Mouse (Mus musculus): ENCODE data around the gene Grpel1. TPM values are rescaled to one million over a fixed set of nuclear protein-coding genes. Genes with fewer than 3 reads are reported as not detected.

Grpel1 gene
- polyA plus RNA-seq, 1 experiment from 2014 or later: 60.8 TPM

DNA sequence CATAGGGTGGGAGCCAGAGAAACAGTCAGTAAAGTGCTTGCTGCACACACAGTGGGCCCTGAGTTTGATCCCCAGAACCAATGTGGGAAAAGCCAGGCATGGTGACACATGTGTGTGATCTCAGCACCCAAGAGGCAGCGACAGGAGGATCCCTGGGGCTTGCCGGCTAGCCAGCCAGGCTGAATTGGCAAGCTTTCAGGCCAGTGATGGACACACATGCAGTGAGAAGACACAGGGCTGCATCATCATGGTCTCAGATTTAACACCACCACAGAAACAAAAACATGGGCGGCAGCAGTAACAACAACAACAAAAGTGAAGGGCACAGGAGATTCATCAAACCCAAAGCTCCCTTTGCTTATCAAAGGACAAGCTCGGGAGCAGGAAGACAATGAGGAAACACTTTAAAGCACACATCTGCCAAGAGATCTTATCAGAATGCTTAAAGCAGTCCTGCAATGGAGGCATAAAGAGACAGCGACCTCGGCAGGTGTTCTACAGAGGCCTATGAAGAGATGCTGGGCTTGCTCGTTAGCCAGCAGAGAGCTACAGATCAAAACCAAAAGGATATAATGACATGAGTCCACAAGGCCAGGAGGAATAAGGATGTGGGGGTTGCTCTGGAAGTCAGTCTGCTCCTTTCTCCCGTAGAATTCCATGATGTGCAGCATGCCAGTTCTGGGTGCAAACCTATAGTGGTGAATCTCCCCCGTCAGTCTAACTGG is 18.5 kb upstream of the Grpel1 start:
- Histone ChIP-seq H3K27me3 (ENCODE audit: low read depth, poor library complexity, severe bottlenecking) (peaks cover 19% of the 10 kb centered on the region), H3K27ac (no peak overlapping the region), H3K4me1 (peaks cover 37% of the 10 kb centered on the region), H3K36me3 (no peaks in the 10 kb centered on the region), H3K9me3 (replicated peaks) (no peaks in the 10 kb centered on the region), H3K4me3 (no peak overlapping the region)
- 40% methylated on average over 9 of the region's 9 CpGs for WGBS
- no peak for DNase-seq (ENCODE audit: low spot score)

DNA sequence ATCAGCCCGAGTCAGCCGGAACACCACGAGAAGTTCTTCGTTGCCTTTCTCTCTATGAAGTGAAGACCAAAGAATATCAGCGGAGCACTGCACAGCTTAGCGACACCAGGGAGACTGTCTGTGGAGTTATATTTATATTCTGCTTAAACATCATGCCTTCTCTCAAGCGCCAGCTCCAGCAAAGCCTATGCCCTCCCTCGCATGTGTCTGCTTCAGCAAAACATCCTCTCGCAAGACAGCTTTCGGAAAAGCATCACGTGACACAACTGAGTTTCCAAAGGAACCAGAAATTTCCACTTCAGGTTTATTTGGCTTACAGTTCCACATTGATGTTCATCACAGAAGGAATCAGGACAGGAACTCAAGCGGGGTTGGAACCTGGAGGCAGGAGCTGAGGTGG is 16.9 kb upstream of the Grpel1 start:
- H3K27ac ChIP-seq: no peak overlapping the region
- H3K27me3 ChIP-seq (ENCODE audit: low read depth, poor library complexity, severe bottlenecking): peaks cover 19% of the 10 kb centered on the region

DNA sequence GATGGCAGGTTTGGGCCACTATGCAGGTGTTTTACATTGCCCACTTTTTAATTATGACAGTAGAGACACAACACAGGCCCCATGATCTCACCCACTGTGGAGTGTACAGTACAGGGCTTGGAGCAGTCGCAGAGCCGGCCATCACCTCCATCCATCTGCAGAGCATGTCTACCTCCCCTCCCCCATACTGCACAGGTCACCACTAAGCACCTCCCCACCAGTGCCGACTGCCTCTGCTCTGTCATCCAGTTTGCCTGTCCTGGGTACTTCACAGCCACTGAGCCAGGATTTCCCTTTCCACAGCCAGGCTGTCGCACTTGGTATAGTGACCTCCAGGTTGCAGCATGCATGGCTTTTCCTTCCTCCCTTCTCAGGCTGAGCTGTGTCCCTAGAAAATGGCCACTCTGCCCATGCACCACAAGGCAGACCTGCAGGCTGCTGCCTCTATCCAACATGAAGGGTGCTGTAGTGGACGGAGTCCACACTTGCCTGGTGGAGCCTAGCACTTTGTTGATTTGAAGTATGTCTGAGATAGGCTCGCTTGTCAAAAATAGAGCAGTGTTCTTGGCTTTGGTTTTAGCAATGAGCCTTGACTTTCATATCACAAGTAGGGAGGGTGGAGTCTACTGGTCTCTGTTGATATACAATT is 15.0 kb upstream of the Grpel1 start:
- Histone ChIP-seq H3K4me1 (peaks cover 32% of the 10 kb centered on the region), H3K27ac (no peak overlapping the region), H3K9me3 (replicated peaks) (no peaks in the 10 kb centered on the region), H3K36me3 (no peaks in the 10 kb centered on the region), H3K4me3 (no peak overlapping the region), H3K27me3 (ENCODE audit: low read depth, poor library complexity, severe bottlenecking) (peaks cover 14% of the 10 kb centered on the region)
- WGBS: 68% methylated on average over 6 of the region's 6 CpGs
- DNase-seq (ENCODE audit: low spot score): no peak

More for the DNA sequence above, 16.9 kb upstream of the Grpel1 start:
- WGBS: 96% methylated on average over 12 of the region's 12 CpGs
- DNase-seq (ENCODE audit: low spot score): no peak
- no peak overlapping the region for H3K4me3 ChIP-seq
- no peaks in the 10 kb centered on the region for H3K36me3 ChIP-seq
- H3K4me1 ChIP-seq: peaks cover 39% of the 10 kb centered on the region
- H3K9me3 ChIP-seq (replicated peaks): no peaks in the 10 kb centered on the region

DNA sequence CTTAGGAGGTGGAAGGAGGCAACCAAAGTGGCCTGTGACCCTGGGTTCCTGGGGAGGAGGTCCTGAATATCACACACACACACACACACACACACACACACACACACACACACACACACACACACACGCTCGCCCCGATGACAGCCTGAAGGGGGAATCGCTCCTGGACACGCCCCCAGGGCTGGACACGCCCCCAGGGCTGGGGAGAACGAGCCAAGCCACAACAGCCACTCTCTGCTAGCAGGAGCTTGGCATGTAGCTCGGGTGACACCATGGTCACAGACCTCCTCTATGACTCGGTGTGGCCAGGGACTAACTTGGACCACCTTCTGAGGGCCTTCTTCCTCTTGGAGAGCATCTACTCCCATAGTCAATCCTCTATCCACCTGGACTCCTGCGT is 13.7 kb upstream of the Grpel1 start:
- Histone ChIP-seq H3K4me3 (no peak overlapping the region), H3K27ac (no peak overlapping the region), H3K36me3 (no peaks in the 10 kb centered on the region), H3K9me3 (replicated peaks) (no peaks in the 10 kb centered on the region), H3K27me3 (ENCODE audit: low read depth, poor library complexity, severe bottlenecking) (peaks cover 4% of the 10 kb centered on the region), H3K4me1 (peaks cover 22% of the 10 kb centered on the region)
- DNase-seq (ENCODE audit: low spot score): no peak
- WGBS: 26% methylated on average over 7 of the region's 10 CpGs

DNA sequence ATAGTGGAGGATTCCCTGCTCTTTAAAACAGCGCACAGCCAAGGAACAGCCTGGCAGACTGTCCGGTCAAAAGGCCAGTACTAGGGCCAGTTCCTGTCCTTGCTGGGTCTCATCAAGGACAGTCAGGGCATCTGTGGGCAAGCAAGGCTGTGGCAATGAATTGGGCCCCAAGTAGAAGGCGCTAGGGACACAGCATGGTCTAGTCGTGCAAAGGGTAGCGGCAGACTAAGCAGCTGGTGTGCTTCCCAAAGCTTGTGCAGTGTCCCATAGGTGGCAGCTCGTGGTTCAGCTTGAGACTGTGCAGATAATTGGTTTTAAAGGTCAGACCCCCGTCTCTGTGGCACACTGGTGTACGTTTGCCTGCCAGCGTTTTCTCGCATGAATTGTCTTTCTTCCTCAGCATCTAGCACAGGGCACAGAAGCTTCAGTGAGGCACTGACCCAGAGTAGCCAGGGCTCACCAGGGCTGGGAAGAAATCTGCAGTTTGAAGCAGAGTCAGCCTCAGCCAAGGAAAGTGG is 12.9 kb upstream of the Grpel1 start:
- Histone ChIP-seq H3K9me3 (replicated peaks) (no peaks in the 10 kb centered on the region), H3K4me1 (peaks cover 22% of the 10 kb centered on the region), H3K4me3 (no peak overlapping the region), H3K27ac (no peak overlapping the region), H3K36me3 (no peaks in the 10 kb centered on the region), H3K27me3 (ENCODE audit: low read depth, poor library complexity, severe bottlenecking) (0 out of 2 replicates have a peak, but pooled peaks cover 3% of the 10 kb centered on the region)
- WGBS: 74% methylated on average over 10 of the region's 10 CpGs
- DNase-seq (ENCODE audit: low spot score): no peak

DNA sequence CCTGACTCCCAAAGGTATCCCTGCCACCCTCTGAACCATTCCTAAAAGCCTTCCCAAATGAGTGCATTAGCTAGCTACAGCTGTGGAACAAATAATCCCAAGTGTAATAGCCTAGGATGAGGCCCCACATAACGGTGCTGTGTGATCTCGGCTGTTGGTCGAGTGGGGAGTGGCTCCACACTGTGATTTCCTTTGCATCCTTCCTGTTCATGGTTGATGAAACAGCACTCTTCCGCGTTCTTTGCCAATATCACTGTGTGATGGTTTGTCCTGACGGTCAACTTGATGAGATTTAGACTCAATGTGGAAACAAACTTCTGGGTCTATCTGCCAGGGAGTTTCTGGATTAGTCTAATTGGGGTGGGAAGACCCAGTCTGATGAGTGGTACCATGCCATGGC is 12.0 kb upstream of the Grpel1 start:
- Histone ChIP-seq H3K36me3 (no peaks in the 10 kb centered on the region), H3K27ac (no peak overlapping the region), H3K4me1 (peaks cover 22% of the 10 kb centered on the region), H3K9me3 (replicated peaks) (no peaks in the 10 kb centered on the region), H3K4me3 (no peak overlapping the region), H3K27me3 (ENCODE audit: low read depth, poor library complexity, severe bottlenecking) (0 out of 2 replicates have a peak, but pooled peaks cover 3% of the 10 kb centered on the region)
- no peak for DNase-seq (ENCODE audit: low spot score)
- WGBS: 87% methylated on average over 6 of the region's 6 CpGs

DNA sequence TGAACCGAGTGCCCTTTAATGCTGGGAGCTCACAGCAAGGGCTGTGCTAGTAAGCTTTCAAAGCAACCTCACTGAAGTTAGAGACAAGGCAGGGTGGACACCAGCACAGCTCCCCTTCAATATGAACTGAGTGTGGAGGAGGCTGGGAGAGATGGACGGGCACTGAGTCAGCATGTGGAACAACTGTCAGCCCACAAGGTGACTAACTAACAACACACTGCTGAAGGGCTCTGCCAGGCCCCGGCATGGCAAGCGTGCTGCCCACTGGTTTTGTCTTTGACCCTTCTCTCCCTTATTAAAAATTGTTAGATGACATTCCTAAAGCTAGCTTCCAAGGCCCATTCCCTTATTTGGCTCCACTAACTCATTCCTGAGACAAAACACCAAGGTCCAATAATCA is 7.1 kb upstream of the Grpel1 start:
- H3K4me3 ChIP-seq: no peak overlapping the region
- H3K27me3 ChIP-seq (ENCODE audit: low read depth, poor library complexity, severe bottlenecking): 0 out of 2 replicates have a peak, but pooled peaks cover 3% of the 10 kb centered on the region
- H3K27ac ChIP-seq: no peak overlapping the region
- DNase-seq (ENCODE audit: low spot score): no peak
- H3K36me3 ChIP-seq: no peaks in the 10 kb centered on the region
- 84% methylated on average over 4 of the region's 4 CpGs for WGBS
- 0 out of 2 replicates have a peak, but pooled peaks cover 1% of the 10 kb centered on the region for H3K4me1 ChIP-seq
- no peaks in the 10 kb centered on the region for H3K9me3 ChIP-seq (replicated peaks)

DNA sequence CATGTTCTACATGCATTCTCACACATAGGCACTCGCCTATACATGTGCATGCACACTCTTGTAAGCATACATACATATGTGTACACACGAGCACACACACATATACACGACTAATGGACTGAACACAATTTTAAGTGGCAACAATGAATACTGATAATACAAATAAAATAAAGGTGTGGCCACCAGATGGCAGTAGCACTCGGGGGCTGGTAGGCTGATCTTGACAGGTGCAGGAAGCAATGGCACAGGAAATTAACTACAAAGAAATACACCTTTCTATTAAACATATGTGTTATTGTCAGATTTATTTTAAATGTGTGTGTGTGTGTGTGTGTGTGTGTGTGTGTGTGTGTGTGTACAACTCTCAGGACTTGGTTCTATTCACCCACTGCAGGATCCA is 5.9 kb upstream of the Grpel1 start:
- Histone ChIP-seq H3K4me3 (no peak overlapping the region), H3K4me1 (peaks cover 5% of the 10 kb centered on the region), H3K27ac (no peak overlapping the region), H3K36me3 (no peaks in the 10 kb centered on the region), H3K27me3 (ENCODE audit: low read depth, poor library complexity, severe bottlenecking) (0 out of 2 replicates have a peak, but pooled peaks cover 3% of the 10 kb centered on the region), H3K9me3 (replicated peaks) (no peaks in the 10 kb centered on the region)
- DNase-seq (ENCODE audit: low spot score): peak; percentile 52
- WGBS: 24% methylated on average over 4 of the region's 4 CpGs

DNA sequence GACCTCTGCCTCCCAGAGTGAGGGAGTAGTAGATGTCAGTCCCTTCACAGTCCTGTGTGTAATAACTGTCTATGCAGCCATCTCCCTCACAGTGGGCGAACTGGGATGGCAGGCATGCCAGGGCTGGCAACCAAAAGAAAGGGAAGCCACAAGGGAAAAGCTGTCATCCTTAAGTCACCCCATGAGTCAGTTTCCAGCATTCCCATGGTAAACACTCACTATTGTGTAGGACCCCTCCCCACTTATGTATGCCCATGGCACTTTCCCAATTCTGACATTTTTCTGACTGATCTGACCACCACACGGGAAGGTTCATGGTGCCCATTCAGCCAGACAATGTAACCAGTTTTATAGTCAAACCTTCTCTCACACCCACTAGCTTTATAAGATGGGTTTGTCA is 4.1 kb upstream of the Grpel1 start:
- no peaks in the 10 kb centered on the region for H3K9me3 ChIP-seq (replicated peaks)
- no peak for DNase-seq (ENCODE audit: low spot score)
- WGBS: 83% methylated on average over 2 of the region's 2 CpGs
- no peaks in the 10 kb centered on the region for H3K36me3 ChIP-seq
- no peak overlapping the region for H3K4me3 ChIP-seq
- H3K4me1 ChIP-seq: peaks cover 13% of the 10 kb centered on the region
- no peak overlapping the region for H3K27ac ChIP-seq
- 0 out of 2 replicates have a peak, but pooled peaks cover 3% of the 10 kb centered on the region for H3K27me3 ChIP-seq (ENCODE audit: low read depth, poor library complexity, severe bottlenecking)

DNA sequence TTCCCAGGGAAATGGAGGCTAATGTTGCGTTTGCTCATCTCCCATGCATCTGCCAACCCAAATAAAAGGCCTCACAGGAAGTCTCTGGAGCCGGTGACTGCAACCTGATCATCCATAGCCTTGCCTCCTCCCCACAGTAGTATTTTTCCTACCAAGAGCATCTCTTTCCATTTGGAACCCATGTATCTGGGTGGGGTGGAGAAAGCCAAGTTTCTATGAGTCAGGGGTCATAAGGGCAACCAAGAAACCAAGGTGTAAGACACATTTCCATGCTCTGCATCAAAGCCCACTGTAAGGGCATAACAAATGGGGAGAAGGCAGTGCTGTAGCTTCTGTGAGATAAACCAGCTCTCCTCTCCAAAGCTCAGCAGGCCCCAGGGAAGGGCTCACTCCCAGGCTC is 3.6 kb upstream of the Grpel1 start:
- no peak overlapping the region for H3K27ac ChIP-seq
- 64% methylated on average over 2 of the region's 2 CpGs for WGBS
- H3K4me1 ChIP-seq: peaks cover 19% of the 10 kb centered on the region
- no peaks in the 10 kb centered on the region for H3K36me3 ChIP-seq
- no peaks in the 10 kb centered on the region for H3K27me3 ChIP-seq (ENCODE audit: low read depth, poor library complexity, severe bottlenecking)
- H3K4me3 ChIP-seq: no peak overlapping the region
- no peaks in the 10 kb centered on the region for H3K9me3 ChIP-seq (replicated peaks)
- DNase-seq (ENCODE audit: low spot score): no peak

DNA sequence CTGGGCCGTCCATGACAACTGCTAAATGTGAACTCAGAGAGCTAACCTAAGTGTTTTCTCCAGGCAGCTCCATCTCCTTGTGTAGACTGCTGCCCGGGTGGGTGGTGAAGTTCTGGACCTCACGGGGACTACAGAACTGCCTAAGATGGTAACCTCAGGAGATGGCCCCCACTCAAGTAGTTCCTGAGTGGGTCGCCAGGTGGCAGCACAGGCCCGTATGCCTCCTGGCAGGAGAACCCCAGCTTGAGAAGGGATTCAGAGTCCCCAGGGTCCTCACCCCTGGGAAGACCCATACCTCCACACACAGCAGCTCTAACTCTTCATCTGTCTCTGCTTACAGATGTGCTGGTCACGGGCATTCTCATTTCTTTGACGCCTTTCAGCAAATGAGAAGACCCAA is 2.0 kb upstream of the Grpel1 start:
- Histone ChIP-seq H3K36me3 (peaks cover 1% of the 10 kb centered on the region; the same call in 1 of the 2 replicates), H3K9me3 (replicated peaks) (no peaks in the 10 kb centered on the region), H3K27me3 (ENCODE audit: low read depth, poor library complexity, severe bottlenecking) (no peaks in the 10 kb centered on the region), H3K4me1 (peaks cover 24% of the 10 kb centered on the region), H3K27ac (no peak overlapping the region), H3K4me3 (no peak overlapping the region)
- DNase-seq (ENCODE audit: low spot score): peak; percentile 83
- WGBS: 21% methylated on average over 7 of the region's 7 CpGs

DNA sequence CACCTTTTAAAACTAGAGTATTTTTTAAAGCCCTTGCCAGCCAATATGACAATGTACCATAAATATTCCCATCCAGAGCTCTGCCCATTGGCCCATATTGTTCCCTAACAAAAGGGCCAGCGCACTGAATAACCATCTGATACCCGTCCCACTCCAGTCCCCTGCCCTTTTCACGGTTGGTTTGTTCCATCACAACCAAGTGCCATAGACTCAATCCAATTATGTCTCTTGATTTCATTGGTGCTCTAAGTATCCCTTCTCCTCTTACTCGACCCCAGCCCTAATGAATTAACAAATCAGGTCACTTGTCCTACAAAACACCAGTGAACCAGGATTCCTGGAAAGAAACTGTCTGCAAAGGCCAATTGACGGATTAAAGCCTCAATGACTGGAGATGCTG is 1.4 kb upstream of the Grpel1 start:
- Histone ChIP-seq H3K27me3 (ENCODE audit: low read depth, poor library complexity, severe bottlenecking) (no peaks in the 10 kb centered on the region), H3K36me3 (peaks cover 7% of the 10 kb centered on the region), H3K27ac (no peak overlapping the region), H3K4me1 (peaks cover 24% of the 10 kb centered on the region), H3K9me3 (replicated peaks) (no peaks in the 10 kb centered on the region), H3K4me3 (no peak overlapping the region)
- 59% methylated on average over 5 of the region's 5 CpGs for WGBS
- DNase-seq (ENCODE audit: low spot score): no peak

DNA sequence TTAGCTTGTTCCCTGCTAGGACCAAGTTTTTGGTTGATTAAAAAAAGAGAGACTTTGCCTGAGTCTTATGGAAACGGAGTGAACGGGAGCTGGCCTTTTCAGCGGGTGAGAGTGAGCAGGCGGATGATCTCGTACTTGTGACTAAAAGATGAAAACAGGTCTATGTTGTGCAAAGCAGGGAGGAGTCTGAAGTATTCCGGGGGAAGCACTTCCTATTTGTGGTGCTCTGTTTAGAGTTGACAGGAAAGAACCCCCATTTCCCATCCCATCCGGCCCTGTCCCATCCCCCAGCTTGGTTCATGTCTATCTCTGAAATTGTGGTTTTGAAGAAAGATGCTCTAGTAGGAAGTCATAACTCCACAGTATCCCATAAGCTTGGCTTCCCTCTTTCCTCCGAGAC is 1.1 kb downstream of the Grpel1 start:
- no peak for DNase-seq (ENCODE audit: low spot score)

More for the DNA sequence above, 1.1 kb downstream of the Grpel1 start:
- H3K9me3 ChIP-seq (replicated peaks): no peaks in the 10 kb centered on the region
- peaks cover 32% of the 10 kb centered on the region for H3K36me3 ChIP-seq
- 39% methylated on average over 8 of the region's 8 CpGs for WGBS
- H3K4me3 ChIP-seq: peak overlapping the region; percentile 82
- H3K4me1 ChIP-seq: peaks cover 24% of the 10 kb centered on the region
- no peaks in the 10 kb centered on the region for H3K27me3 ChIP-seq (ENCODE audit: low read depth, poor library complexity, severe bottlenecking)
- H3K27ac ChIP-seq: peak overlapping the region; percentile 81; the same call in 1 of the 2 replicates
